Mouse (Mus musculus) adrenal gland, postnatal 10 days (tissue): ENCODE data around the gene Lpar5. TPM values are rescaled to one million over a fixed set of nuclear protein-coding genes. Genes with fewer than 3 reads are reported as not detected.

Experiments
- DNase-seq: peaks from one replicate; pipeline ENCODE4 v3.0.0; 2021; ENCODE audit warnings: mixed read lengths
- total RNA-seq, 2 experiments: library from RNA; stranded (reverse); gene quantifications; 2 replicates each; pipeline ENCODE4 v1.2.3; 2021

Gene Lpar5
- total RNA-seq, 2 experiments from 2014 or later = 0.90 to 1.4 TPM

DNA sequence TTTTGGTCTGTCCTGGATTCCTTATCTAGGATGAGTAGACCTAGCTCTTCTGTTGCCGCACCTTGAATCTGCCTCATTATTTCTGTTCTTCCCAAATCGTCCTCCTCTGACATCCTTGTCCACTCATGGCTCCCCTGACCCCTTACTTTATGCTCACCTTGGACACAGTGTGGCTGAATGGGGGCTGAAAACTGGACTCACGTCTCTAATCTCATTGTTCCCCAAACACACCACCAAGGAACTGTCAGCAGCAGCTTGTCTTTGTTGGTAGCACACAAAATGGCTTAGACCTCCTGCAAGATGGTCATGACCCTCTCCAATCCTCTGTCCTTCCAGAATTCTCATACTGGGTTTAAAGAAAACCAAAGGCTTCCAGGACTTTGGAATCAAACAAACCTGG lies 20.2 kb downstream of the Lpar5 start:
- DNase-seq = no peak

DNA sequence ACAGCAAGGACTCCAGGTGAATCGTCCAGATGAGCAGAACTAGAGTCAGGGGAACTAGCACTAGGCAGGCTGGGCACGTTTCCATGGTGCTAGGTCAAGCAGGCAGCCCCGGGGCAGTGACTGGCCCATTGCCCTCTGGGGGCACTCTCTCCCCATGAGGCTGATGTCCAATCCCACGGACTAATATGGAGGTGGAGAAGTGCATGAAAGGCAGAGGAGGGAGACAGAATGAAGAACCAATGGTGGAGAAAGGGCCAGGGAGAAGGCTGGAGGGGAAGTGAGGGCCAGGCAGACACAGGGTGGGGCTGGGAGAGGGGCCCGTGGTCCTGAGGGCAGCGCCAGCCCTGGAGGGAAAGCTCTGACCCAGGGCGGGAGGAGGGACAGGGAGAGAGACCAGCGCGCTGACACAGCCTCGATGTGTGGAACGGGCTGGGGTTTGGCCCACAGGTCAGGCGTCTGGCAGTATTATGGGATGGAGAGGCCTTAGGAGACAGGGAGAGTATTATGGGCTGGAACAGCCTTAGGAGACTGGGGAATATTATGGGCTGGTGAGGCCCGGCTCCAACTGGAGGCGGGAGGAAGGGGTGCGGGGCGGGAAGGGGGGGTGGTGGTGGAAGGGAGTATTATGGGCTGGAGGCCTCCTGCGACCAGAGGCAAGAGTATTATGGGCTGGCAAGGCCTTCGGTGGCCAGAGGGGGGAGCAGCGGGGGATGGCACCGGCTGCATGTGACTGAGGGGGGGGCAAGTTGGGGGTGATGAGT lies 21.0 kb downstream of the Lpar5 start:
- peak; percentile 88 for DNase-seq

DNA sequence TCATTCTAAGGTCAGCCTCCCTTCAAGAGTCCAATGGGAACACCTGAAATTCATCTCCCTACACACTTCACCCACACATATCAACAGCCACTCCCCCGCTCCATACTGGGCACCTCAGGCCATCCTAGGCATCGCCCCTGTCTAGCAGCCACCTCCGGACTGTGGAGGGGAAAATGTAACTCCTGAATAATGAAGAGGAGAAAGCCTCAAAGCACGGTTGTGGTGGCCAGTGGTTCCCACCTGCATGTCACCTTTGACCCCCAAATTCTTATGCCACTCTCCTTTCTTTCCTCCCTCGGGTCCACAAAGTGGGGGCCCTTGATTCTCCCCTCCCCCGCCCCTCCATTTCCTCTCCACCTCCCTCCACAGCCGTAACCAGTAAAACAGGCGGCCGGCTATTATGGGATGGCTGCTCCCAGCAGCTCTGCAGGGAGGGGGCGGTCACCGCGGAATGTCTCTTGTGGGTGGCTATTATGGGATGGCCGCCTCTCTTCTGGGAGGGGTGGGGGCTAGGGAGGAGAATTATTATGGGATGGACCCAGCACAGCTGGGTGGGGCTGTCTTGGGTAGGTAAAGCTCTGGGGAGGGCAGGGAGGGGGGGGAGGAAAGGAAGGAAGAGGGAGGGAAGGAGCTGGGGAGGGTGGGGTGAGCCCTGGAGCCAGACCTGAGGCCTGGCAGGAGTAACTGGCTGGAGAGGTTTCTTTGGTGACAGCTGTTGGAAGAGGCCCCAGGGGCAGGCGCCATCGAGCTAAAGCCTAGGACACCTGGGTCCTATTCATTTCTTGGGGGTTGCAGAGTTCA lies 22.0 kb downstream of the Lpar5 start:
- peak; percentile 86 for DNase-seq

DNA sequence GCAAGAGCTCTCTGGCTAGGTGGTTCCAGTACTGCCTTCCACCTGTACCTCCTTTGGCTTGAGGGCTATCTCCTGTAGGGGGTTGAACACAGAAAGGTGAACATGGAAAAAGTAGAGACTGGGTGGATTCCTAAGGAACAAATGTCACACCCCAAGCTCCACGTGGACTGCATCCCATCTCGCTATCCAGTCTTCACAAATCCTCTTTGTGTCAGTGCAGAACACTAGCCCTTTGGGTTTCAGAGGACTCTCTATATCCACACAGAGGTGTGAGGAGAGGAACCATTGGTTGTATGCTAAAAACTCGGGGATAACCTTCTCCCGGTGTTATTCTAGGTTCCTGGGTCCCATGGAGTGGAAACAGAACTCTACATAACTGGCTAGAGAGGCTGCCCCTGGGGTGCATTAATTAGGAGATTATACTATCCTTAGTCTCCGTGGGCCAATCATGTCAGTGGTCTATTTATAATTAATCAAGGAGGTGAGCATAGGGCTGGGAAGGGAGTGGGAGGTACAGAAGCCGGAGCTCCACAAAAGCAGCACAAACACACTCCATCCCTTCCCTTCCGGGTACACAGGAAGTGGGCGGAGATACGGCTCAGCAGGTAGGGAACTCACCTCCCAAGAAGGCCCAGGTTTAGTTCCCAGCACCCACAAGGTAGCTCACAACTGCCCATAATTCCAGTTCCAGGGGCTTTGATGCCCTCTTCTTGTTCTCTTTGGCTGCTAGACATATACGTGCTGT lies 22.8 kb downstream of the Lpar5 start:
- no peak for DNase-seq

DNA sequence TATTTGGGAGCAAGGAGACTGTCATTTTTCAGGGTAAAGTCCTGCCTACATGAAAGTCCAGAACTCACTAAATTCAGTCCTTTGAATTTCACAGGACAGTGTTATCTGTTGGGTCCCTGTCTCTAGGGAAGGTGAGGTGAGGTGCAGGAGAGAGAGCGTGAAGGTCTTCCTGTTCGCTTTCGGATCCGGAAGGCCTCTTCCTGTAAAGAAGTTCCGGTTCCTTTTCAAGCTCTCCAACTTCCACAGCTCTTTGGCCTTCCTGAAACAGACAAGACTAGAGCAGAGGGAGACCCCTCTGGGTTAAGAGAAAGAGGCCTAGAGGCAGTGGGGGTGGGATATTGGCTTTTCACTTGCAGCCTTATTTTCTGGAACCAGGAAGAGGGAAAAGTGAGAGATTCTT lies 24.7 kb downstream of the Lpar5 start:
- no peak for DNase-seq

DNA sequence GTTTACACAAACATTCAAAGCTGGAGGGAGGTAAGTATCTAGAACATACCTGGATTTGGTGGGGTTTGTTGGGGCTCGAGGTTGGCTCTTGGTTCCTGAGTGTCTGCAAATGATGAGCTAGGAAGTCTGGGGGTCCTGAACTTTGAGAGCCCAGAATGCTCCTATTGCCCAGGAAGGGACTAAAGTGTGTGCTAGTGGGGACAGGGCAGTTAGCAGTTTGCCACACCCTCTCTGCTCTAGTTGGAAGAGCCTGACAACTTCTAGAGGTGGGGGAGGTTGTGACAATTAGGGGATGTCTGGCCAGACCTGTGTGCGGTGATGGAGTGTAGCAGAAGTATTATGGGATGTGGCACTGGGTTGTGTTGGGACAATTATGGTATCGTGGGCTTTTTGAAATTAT lies 27.1 kb downstream of the Lpar5 start:
- DNase-seq = no peak

DNA sequence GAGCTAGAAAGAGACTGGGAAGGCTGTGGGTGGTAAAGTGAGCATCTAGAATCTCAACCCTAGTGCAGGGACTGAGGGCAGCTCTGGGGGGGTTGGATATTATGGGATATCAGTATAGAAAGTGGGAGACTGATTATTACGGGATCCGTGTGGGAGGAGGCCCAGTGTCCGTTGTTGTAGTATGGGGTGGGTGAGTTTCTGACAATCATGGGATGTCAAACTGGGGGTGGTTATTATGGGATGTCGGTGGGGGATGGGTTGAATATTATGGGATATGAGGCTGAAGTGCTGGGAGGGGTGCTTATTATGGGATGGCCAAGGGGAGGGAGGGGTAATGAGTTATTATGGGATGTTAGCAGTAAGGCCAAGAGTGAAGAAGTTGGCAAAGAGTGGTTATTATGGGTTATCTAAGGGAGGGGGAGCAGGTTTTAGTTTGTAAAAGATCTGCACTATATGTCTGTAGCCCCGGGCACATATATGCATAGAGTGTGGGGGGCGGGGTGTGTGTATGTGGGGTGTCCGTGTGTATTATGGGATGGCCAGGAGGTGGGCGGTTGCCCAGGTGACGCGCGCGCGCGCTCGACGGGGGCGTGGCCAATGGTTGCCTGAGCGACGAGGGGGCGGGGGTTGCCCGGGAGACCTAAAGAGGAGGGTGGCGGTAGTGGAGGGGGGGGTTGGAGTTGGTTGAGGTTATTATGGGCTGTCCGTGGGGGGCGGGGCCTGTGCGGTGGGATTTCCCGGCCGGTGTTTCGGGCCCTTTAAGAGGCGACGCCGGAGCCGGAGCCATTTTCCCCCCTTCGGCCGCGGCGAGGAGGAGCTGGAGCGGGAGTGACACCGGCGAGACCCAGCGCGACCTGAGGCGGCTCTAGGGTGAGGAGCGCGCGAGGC lies 27.9 kb downstream of the Lpar5 start, which contains the start of gene Chd4:
TSS of gene Chd4 (plus strand) at position 591 of the 888 bp plus-strand sequence.
- DNase-seq = peak; percentile 98

DNA sequence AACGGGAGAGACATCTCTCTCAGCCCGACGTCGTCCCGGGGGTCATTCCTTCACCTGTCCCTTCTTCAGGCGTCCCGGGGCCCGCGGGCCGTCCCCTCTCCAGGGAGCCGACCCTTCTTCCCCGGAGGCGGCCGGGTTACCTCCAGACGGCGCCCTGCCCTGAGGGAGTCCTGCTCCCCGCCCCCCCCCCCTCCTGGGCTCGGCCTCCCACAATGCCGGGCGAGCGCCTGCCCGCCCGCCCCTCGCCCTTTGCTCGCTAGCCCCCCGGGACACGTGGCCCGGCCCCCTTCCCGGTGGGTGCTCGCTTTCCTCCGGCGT lies 28.5 kb downstream of the Lpar5 start:
- no peak for DNase-seq

DNA sequence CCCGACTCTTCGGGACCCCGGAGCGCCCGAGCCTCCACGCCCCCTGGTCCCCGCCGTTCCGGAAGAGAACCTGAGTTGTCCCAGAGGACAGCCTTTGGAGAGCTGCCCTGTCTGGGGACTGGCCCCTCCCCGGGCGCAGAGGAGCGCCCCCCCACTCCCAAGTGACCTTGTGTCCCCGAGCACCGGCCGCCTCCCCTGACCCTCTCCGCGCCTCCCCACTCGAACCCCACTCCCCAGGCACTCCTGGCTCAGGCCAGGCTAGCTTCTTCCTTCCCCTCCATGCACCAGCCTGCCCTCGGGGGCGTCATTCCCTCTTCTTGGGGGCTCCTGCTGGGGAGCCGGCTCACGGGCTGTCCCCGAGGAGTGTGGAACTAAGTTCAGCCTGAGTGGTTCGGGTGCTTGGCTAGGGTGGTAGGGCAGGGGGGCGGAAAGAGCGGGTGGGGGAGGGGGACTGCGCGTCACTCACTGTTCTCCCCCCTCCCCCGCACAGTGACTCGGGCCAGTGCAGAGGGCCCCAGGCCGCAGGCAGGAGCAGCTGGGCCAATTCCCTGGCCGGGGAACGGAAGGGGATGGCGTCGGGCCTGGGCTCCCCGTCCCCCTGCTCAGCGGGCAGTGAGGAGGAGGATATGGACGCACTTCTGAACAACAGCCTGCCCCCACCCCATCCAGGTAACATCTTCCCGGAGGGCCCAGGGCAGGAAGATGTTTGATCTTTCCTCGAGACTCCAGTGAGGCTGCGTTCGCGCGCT lies 29.1 kb downstream of the Lpar5 start:
- DNase-seq = peak; percentile 82

DNA sequence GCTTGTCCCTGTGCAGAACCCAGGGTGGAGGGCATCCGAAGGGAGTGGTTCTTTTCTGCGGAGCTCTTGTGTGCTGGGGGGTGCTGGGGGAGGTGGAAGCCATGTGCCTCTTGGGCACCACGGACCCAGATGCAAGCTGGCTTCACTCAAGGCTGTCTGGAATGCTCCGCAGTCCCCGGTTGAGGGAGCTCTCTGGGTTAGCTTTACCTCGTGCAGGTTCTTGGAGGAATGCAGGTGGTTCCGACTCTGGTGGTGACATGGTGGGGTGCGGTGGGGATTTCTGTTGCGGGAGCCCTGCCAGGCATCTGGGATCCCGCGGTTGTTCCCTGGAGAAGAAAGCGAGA lies 29.6 kb downstream of the Lpar5 start:
- no peak for DNase-seq

DNA sequence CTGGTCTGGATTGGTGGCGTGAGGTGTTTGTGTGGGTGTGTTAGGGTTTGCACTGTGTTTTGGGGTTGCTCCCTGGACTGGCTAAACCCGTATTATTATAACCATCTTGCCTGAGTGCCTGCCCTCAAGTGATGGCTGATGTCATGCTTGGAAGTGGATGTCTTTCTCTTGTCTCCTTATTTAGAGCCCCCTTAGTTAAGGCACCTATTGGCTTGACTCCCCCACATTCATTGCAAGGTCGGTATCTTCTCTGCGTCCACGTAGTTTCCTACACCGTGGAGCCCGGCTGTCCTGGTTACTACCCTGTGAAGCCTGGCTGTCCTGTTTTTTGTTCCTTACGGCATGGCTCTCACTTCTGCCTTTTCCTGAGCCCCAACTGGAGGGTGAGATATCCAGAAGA lies 30.2 kb downstream of the Lpar5 start:
- DNase-seq = no peak

DNA sequence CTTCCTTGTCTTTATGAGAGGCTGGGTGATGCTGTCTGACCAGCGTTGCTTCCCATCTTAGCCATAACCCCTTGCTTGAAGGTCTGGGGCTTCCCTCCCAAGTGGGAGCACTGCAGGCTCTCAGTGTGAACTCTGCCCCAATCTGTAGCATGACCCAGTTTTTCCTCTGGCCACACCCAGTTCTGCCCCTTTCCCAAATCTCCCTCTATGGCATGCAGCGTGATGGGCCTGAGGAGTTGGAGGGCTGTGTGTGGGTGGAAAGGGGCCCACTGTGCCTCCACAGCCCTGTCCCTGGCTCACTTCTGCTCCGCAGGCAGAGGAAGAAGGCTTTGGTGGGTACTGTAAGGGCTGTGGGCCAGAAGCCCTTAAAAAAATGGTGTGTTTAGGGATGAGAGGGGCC lies 30.8 kb downstream of the Lpar5 start:
- DNase-seq = peak; percentile 37

DNA sequence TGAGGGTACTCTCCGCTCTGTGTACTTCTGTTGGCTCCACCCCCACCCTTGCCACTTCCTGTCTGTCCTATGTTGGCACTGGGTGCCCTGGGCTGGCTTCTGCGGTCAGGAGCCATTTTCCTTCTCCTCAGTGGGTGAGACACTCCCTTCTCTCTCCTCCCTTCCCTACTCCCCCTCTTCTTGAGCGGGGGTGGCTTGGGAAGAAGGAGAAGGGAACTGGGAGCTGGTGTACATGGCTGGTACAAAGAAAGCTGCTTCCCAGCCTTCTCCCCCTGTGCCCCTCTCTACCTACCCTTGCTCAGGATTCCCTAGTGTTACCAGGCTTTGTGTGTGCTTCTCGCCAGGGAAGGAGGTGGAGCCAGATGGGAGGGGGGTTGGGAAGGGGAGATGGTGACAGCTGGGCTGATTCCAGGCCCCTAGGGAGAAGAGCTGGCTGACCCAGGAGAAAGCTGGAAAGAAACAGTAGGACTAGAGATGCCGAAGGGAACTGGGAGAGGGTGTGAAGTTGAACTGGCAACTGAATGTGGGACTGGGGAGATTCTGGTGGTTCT lies 31.8 kb downstream of the Lpar5 start:
- DNase-seq = peak; percentile 66

DNA sequence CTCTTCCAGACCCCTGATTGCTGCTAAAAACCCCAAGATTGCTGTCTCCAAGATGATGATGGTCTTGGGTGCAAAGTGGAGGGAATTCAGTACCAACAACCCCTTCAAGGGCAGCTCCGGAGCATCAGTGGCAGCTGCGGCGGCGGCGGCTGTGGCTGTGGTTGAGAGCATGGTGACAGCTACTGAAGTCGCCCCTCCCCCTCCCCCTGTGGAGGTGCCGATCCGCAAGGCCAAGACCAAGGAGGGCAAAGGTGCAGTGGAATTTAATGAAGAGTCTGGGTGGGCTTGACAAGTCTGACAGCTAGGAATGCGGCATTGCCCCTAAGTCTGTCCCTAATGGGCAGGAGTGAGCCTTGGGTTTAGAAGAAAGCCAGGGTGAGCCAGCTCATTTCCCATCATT lies 33.7 kb downstream of the Lpar5 start:
- no peak for DNase-seq

DNA sequence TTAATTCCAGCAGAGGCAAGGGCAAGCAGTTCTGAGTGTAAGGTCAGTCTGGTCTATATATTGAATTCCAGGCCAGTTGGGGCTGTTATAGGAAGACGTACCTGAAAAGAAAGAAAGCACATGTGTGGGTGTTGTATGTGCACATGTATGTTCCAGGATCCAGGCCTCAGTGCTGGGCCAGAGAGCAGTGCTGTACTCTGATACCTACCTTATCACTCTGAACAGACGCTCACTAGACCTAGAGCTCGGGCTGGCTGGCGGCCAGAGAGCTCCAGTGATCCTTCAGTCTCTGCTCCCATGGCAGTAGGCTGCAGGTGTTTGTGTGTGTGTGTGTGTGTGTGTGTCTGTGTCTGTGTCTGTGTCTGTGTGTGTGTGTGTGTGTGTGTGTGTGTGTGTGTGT lies 36.5 kb downstream of the Lpar5 start:
- DNase-seq = no peak

DNA sequence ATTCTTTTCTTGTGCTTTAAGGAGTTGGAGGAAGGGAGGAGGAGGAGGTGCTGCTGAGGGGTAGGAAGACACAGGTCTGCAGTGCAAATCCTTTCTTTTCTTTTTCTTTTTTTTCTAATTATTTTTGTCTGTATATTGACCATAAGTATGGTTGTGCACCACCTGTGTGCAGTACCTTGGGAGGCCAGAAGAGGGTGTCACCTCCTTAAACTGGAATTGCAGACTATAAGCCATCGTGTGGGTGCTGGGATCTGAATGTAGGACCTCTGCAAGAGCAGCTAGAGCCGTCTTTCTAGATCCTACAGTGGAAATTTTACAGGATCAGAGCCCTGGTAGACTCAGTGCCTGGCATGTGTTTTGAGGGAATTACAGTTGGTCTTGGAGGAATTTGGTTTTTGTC lies 40.0 kb downstream of the Lpar5 start:
- DNase-seq = no peak

DNA sequence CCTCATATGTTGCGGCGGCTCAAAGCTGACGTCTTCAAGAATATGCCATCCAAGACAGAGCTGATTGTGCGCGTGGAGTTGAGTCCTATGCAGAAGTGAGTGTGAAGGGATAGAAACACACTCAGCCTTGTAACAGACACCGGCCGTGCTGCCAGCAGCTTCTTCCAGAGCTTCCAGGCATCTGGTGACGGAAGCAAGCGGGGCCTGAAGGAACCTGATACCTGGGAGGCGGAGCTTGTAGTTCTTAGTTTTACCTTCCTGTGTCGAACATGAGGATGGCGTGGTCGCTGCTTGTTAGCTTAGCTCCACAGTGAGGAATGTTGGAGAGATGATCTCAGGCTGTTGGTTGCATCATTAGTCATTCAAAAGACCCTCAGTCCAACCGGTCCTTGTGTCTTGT lies 41.7 kb downstream of the Lpar5 start:
- DNase-seq = no peak

DNA sequence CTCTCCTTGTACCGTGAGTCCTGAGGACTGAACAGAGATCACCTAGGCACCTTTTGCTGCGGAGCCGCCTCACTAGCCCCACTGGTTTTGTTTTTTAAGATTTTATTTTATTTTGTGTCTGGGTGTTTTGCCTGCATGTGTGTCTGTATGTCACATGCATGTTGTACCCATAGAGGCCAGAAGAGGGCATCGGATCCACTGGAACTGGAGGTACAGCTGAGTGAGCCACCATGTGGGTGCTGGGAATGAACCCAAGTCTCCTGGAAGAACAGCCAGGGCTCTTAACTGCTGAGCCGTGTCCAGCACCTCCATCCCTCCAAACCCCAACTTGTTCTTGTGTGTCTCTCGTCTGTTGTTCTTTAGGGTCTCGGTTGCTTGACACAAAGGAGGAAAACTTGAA lies 43.2 kb downstream of the Lpar5 start:
- peak; percentile 59 for DNase-seq

DNA sequence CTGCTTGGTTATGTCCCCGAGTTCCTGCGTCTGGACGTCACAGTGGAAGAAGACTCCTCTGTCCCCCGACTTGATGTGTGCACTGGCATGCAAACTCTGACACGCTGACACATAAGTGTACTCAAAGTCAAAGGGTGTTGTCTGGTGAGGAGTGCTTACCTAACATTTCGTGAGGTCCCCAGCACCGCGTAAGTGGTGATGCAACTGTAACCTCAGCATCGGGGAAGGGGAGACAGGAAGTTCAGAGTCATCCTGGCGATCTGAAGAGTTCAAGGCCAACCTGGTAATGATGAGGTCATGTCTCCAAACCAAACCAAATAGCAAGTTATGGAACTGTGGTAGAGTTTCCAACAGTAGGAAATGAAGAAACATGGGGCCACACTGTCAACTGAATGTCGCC lies 44.8 kb downstream of the Lpar5 start:
- no peak for DNase-seq

DNA sequence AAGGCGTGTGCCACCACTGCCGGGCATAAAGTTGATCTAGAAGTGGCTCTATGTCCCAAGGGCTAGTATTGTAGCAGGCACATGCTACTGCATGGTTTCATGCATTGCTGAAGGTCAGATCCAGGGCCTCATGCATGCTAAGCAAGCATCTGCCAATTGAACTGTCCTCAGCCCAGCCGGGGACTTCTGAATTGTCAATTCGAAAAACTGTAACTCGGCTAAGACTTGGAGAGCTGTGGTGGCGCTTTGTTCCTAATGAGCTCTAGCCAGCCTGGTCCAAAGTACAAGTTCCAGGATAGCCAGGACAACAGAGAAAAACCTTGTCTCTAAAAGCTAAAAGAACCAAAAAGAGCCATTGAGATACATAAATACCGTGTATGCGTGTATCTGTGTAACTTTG lies 51.7 kb downstream of the Lpar5 start:
- no peak for DNase-seq

DNA sequence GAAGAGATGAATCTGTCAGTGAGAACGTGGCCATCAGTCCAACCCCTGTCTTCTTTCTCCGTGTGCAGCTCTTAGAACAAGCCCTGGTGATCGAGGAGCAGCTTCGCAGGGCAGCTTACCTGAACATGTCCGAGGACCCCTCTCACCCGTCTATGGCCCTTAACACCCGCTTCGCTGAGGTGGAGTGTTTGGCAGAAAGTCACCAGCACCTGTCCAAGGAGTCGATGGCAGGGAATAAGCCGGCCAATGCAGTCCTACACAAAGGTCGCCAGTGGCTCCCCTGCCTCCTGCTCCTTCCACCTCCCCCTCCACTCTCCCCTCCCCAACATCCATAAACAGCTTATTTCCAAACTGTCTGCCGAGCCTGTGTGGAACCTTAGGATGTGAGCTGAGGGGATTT lies 61.0 kb downstream of the Lpar5 start:
- DNase-seq = no peak
